In the genomic region with DNA sequence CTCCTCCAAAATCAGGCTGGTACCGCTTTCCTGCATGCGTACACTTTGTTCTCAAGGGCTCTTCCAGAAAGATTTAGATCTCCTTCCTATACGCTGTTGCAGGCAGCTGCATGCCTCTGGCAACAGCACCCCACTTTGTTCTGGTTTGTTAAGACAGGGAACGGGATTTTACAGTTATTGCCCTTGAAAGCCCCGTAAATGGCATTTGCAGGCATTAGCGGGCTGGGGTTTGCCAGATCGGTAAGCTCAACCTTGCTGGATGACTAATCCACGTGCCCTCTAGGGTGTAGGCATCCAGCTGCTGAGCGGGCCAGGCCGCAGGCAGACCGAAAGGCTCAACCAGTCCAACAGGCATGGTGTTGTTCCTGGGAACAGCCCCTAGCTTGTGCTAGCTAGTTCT, we compare ENCODE assay signal across 20 mouse cellular contexts.
DNase-seq lines count a peak whose midpoint lies in the region.
"Had no signal": no experiment of that assay in that cellular context is flagged by ENCODE, and none has a peak within 500 bp of the region (broad histone marks: within the 10 kb centered on the region; RNA-seq: fewer than 3 reads in every experiment).

No protein-coding gene starts in this region.

- peak; percentile 72 to 83 for DNase-seq in adrenal gland, adult (ENCODE audit: inconsistent age in 2 of 2, low spot score in 1 of 2)
- no peak for DNase-seq in adrenal gland, postnatal 4 days (ENCODE audit: low spot score in 2 of 2)
- peak; percentile 2 for DNase-seq in kidney, adult 11 months
- DNase-seq in kidney, adult 18-20 months: no peak
- DNase-seq in adrenal gland, postnatal 10 days: peak; percentile 37
- peak; percentile 76 for DNase-seq in gonadal fat pad, adult 2 months (ENCODE audit: low read depth)
- DNase-seq in frontal cortex, postnatal 25 days (ENCODE audit: low spot score in 2 of 2): no peak
- DNase-seq in cerebellum, postnatal 25 days: no peak
- DNase-seq: cerebellum, adult 11-12 months; cerebellum, postnatal 10 days; forebrain, postnatal 0 days; gastrocnemius, postnatal 14 days; heart, adult 18-20 months; heart, postnatal 4 days; kidney, adult 8-10 months; kidney, postnatal 10 days; lung, adult 2 months; lung, postnatal 10 days; retina, postnatal 1 day; right cerebral cortex, postnatal 14 days had no signal

Comparison
In these comparisons a context has a peak if more than half of its experiments do, and no peak if none do; other contexts are left out.
1. DNase-seq: peak in adrenal gland, adult (2 of 2), kidney, adult 11 months (single experiment), adrenal gland, postnatal 10 days (single experiment) and gonadal fat pad, adult 2 months (single experiment); none in adrenal gland, postnatal 4 days (0 of 2), kidney, adult 18-20 months (single experiment), frontal cortex, postnatal 25 days (0 of 2) and cerebellum, postnatal 25 days (0 of 2).